Comparison of ENCODE assay signal across 8 mouse cellular contexts in genomic region chr19:5490898-5491708, GRCm38 (mm10). TPM values are rescaled to one million over a fixed set of nuclear protein-coding genes. Genes with fewer than 3 reads are reported as not detected.
A peak's percentile ranks its signal among the peaks of the same experiment; 100 is the strongest.
DNase-seq lines count a peak whose midpoint lies in the region; ATAC-seq and TF ChIP-seq lines count a peak whose summit lies in the region.

No protein-coding gene starts in this region.

- ATAC-seq in embryonic facial prominence, embryonic 12.5 days (ENCODE audit: insufficient number of reproducible peaks, insufficient read depth, low FRiP score, low TSS enrichment), result no peak; the same call in 1 of the 2 replicates
- ATAC-seq in limb, embryonic 13.5 days (ENCODE audit: low FRiP score, low read depth), result 0 out of 2 replicates have a peak, but pooled peaks have one; percentile 6
- ATAC-seq in midbrain, embryonic 15.5 days (replicated peaks), result peak; percentile 45

- peaks cover 25% of the 10 kb centered on the region for H3K4me1 ChIP-seq in embryonic facial prominence, embryonic 12.5 days
- H3K4me1 ChIP-seq in heart, adult 2 months (ENCODE audit: control insufficient read depth, insufficient read depth, low read length), result peaks cover 2% of the 10 kb centered on the region; the same call in 1 of the 2 replicates
- H3K4me1 ChIP-seq in limb, embryonic 13.5 days, result peaks cover 38% of the 10 kb centered on the region
- H3K4me1 ChIP-seq in midbrain, embryonic 15.5 days, result peaks cover 52% of the 10 kb centered on the region
- H3K4me1 ChIP-seq in spleen, adult 2 months (ENCODE audit: control insufficient read depth, insufficient read depth, insufficient read length), result peaks cover 8% of the 10 kb centered on the region; the same call in 1 of the 2 replicates

- TF ChIP-seq EP300 in heart, adult 2 months (IDR thresholded peaks at IDR 0.05; ENCODE audit: insufficient read depth, low read depth, low read length), result peak; percentile 43; the same call in 1 of the 2 replicates

- H3K4me3 ChIP-seq in embryonic facial prominence, embryonic 12.5 days, result peak overlapping the region; percentile 98
- peak overlapping the region; percentile 91 for H3K4me3 ChIP-seq in heart, adult 2 months
- H3K4me3 ChIP-seq in limb, embryonic 13.5 days, result peak overlapping the region; percentile 98
- peak overlapping the region; percentile 83 for H3K4me3 ChIP-seq in midbrain, embryonic 15.5 days
- peak overlapping the region; percentile 72 for H3K4me3 ChIP-seq in spleen, adult 2 months (ENCODE audit: extremely low read depth, insufficient read depth, insufficient read length)

- no peaks in the 10 kb centered on the region for H3K9me3 ChIP-seq in embryonic facial prominence, embryonic 12.5 days
- no peaks in the 10 kb centered on the region for H3K9me3 ChIP-seq in limb, embryonic 13.5 days
- H3K9me3 ChIP-seq in midbrain, embryonic 15.5 days, result no peaks in the 10 kb centered on the region

- peaks cover 41% of the 10 kb centered on the region for H3K36me3 ChIP-seq in embryonic facial prominence, embryonic 12.5 days
- H3K36me3 ChIP-seq in heart, adult 2 months (ENCODE audit: control insufficient read depth, insufficient read depth, low read length), result peaks cover 14% of the 10 kb centered on the region
- H3K36me3 ChIP-seq in limb, embryonic 13.5 days, result peaks cover 49% of the 10 kb centered on the region
- H3K36me3 ChIP-seq in midbrain, embryonic 15.5 days (replicated peaks), result peaks cover 28% of the 10 kb centered on the region
- H3K36me3 ChIP-seq in spleen, adult 2 months (ENCODE audit: control insufficient read depth, insufficient read depth, low read length), result peaks cover 26% of the 10 kb centered on the region

- peak overlapping the region; percentile 78 for H3K4me2 ChIP-seq in embryonic facial prominence, embryonic 12.5 days (replicated peaks)
- peak overlapping the region; percentile 83 for H3K4me2 ChIP-seq in limb, embryonic 13.5 days (replicated peaks)
- peak overlapping the region; percentile 81 for H3K4me2 ChIP-seq in midbrain, embryonic 15.5 days

- DNase-seq in cerebellum, adult 11 months, result peak; percentile 79
- DNase-seq in cerebellum, adult 9-11 months, result no peak
- DNase-seq in heart, adult 2 months, result peak; percentile 91 to 93
- peak; percentile 86 to 89 for DNase-seq in kidney, adult 8-10 months
- DNase-seq in spleen, adult 2 months (ENCODE audit: low read depth in 1 of 2, low spot score in 2 of 2), result peak; percentile 87 to 89

- peak; percentile 94 for TF ChIP-seq POLR2A in heart, adult 2 months (IDR thresholded peaks at IDR 0.05; ENCODE audit: insufficient read depth, low read depth, low read length)
- TF ChIP-seq POLR2A in spleen, adult 2 months (IDR thresholded peaks at IDR 0.05; ENCODE audit: low read depth, low read length), result peak; percentile 30

- H3K9ac ChIP-seq in embryonic facial prominence, embryonic 12.5 days, result peak overlapping the region; percentile 97
- H3K9ac ChIP-seq in heart, adult 2 months (ENCODE audit: low read depth, low read length), result peak overlapping the region; percentile 88
- peak overlapping the region; percentile 97 for H3K9ac ChIP-seq in limb, embryonic 13.5 days
- peak overlapping the region; percentile 88 for H3K9ac ChIP-seq in midbrain, embryonic 15.5 days

- under 1% methylated on average over 59 of the region's 59 CpGs for WGBS in embryonic facial prominence, embryonic 12.5 days
- under 1% methylated on average over 59 of the region's 59 CpGs for WGBS in heart, adult 2 months
- WGBS in limb, embryonic 13.5 days, result under 1% methylated on average over 58 of the region's 59 CpGs
- WGBS in midbrain, embryonic 15.5 days, result under 1% methylated on average over 59 of the region's 59 CpGs
- under 1% methylated on average over 59 of the region's 59 CpGs for WGBS in spleen, adult 2 months

- 0 out of 2 replicates have a peak, but pooled peaks cover 5% of the 10 kb centered on the region for H3K79me2 ChIP-seq in heart, adult 2 months (replicated peaks; ENCODE audit: control insufficient read depth, insufficient read depth, low read length)

- peak overlapping the region; percentile 98 for H3K27ac ChIP-seq in embryonic facial prominence, embryonic 12.5 days
- H3K27ac ChIP-seq in heart, adult 2 months, result peak overlapping the region; percentile 98
- H3K27ac ChIP-seq in limb, embryonic 13.5 days, result peak overlapping the region; percentile 98
- H3K27ac ChIP-seq in midbrain, embryonic 15.5 days, result peak overlapping the region; percentile 96
- H3K27ac ChIP-seq in spleen, adult 2 months (ENCODE audit: insufficient read depth, low read length), result peak overlapping the region; percentile 97

- H3K27me3 ChIP-seq in embryonic facial prominence, embryonic 12.5 days, result no peaks in the 10 kb centered on the region
- no peaks in the 10 kb centered on the region for H3K27me3 ChIP-seq in heart, adult 2 months (ENCODE audit: control insufficient read depth, insufficient read depth, low read length)
- no peaks in the 10 kb centered on the region for H3K27me3 ChIP-seq in limb, embryonic 13.5 days
- no peaks in the 10 kb centered on the region for H3K27me3 ChIP-seq in midbrain, embryonic 15.5 days (replicated peaks)
- H3K27me3 ChIP-seq in spleen, adult 2 months (ENCODE audit: control insufficient read depth, insufficient read depth, low read length), result no peaks in the 10 kb centered on the region

- no peak for TF ChIP-seq CTCF in heart, adult 2 months (IDR thresholded peaks at IDR 0.05)
- no peak for TF ChIP-seq CTCF in spleen, adult 2 months (IDR thresholded peaks at IDR 0.05; ENCODE audit: extremely low read depth, insufficient read depth, insufficient read length, insufficient replicate concordance)

- intact Hi-C loops in heart, adult 2 months (cut with DNase I), result loop anchor here (2.0 kb wide), 1 partner anchor 20 kb away; the partner anchor contains the start of gene Snx32

RNA-seq across cellular contexts. Expression of gene Cfl1, which starts 0.8 kb away (rescaled TPM):
- polyA plus RNA-seq in embryonic facial prominence, embryonic 12.5 days (2016; fragmentation: Nextera tagmentation; extraction: Ambion mirVana), result 2,582 and 2,586 TPM in 2 replicates
- 100 to 1,000 TPM; 169 to 194 TPM for total RNA-seq in heart, adult 2 months (2021)
- 160 and 206 TPM in 2 replicates for polyA plus RNA-seq in heart, adult 2 months (2012; rRNA removed)
- 2,537 and 2,628 TPM in 2 replicates for polyA plus RNA-seq in limb, embryonic 13.5 days (2015; fragmentation: Nextera tagmentation; extraction: Ambion mirVana)
- polyA plus RNA-seq in midbrain, embryonic 15.5 days (2015; fragmentation: Nextera tagmentation; extraction: Ambion mirVana), result 3,624 and 3,631 TPM in 2 replicates
- 427 and 734 TPM in 2 replicates for polyA plus RNA-seq in spleen, adult 2 months (2012; rRNA removed)

RNA-seq across cellular contexts. Expression of gene Mus81, which starts 2.9 kb away (rescaled TPM):
- 44.1 and 46.6 TPM in 2 replicates for polyA plus RNA-seq in embryonic facial prominence, embryonic 12.5 days (2016; fragmentation: Nextera tagmentation; extraction: Ambion mirVana)
- 10 to 100 TPM; 18.6 to 21.6 TPM for total RNA-seq in heart, adult 2 months (2021)
- polyA plus RNA-seq in heart, adult 2 months (2012; rRNA removed), result 36.4 and 38.6 TPM in 2 replicates
- 40.5 and 42.8 TPM in 2 replicates for polyA plus RNA-seq in limb, embryonic 13.5 days (2015; fragmentation: Nextera tagmentation; extraction: Ambion mirVana)
- 54.3 and 60.2 TPM in 2 replicates for polyA plus RNA-seq in midbrain, embryonic 15.5 days (2015; fragmentation: Nextera tagmentation; extraction: Ambion mirVana)
- polyA plus RNA-seq in spleen, adult 2 months (2012; rRNA removed), result 41.5 and 53.9 TPM in 2 replicates

RNA-seq across cellular contexts. Expression of gene 1700020D05Rik, which starts 12.5 kb away (rescaled TPM):
- 0.15 TPM in 1 of 2 replicates, not detected in the other for polyA plus RNA-seq in embryonic facial prominence, embryonic 12.5 days (2016; fragmentation: Nextera tagmentation; extraction: Ambion mirVana)
- total RNA-seq in heart, adult 2 months (2021), result under 1 TPM; 0.82 to 0.89 TPM
- 0.70 and 0.85 TPM in 2 replicates for polyA plus RNA-seq in heart, adult 2 months (2012; rRNA removed)
- not detected in 2 replicates for polyA plus RNA-seq in limb, embryonic 13.5 days (2015; fragmentation: Nextera tagmentation; extraction: Ambion mirVana)
- 0.17 TPM in 1 of 2 replicates, not detected in the other for polyA plus RNA-seq in midbrain, embryonic 15.5 days (2015; fragmentation: Nextera tagmentation; extraction: Ambion mirVana)
- polyA plus RNA-seq in spleen, adult 2 months (2012; rRNA removed), result 0.77 and 1.5 TPM in 2 replicates

RNA-seq across cellular contexts. Expression of gene Efemp2, which starts 17.3 kb away (rescaled TPM):
- polyA plus RNA-seq in embryonic facial prominence, embryonic 12.5 days (2016; fragmentation: Nextera tagmentation; extraction: Ambion mirVana), result 145 TPM in 2 replicates
- total RNA-seq in heart, adult 2 months (2021), result 10 to 100 TPM in 1 of 2 experiments, 1 to 10 TPM in 1; 8.2 to 10.3 TPM
- 33.6 and 36.3 TPM in 2 replicates for polyA plus RNA-seq in heart, adult 2 months (2012; rRNA removed)
- 209 and 216 TPM in 2 replicates for polyA plus RNA-seq in limb, embryonic 13.5 days (2015; fragmentation: Nextera tagmentation; extraction: Ambion mirVana)
- 41.3 and 45.9 TPM in 2 replicates for polyA plus RNA-seq in midbrain, embryonic 15.5 days (2015; fragmentation: Nextera tagmentation; extraction: Ambion mirVana)
- 21.7 and 29.4 TPM in 2 replicates for polyA plus RNA-seq in spleen, adult 2 months (2012; rRNA removed)

RNA-seq across cellular contexts. Expression of gene Snx32, which starts 19.2 kb away (rescaled TPM):
- 11.9 and 15.2 TPM in 2 replicates for polyA plus RNA-seq in embryonic facial prominence, embryonic 12.5 days (2016; fragmentation: Nextera tagmentation; extraction: Ambion mirVana)
- 1 to 10 TPM; 3.9 to 5.2 TPM for total RNA-seq in heart, adult 2 months (2021)
- polyA plus RNA-seq in heart, adult 2 months (2012; rRNA removed), result 11.4 and 13.0 TPM in 2 replicates
- polyA plus RNA-seq in limb, embryonic 13.5 days (2015; fragmentation: Nextera tagmentation; extraction: Ambion mirVana), result 12.1 and 13.4 TPM in 2 replicates
- polyA plus RNA-seq in midbrain, embryonic 15.5 days (2015; fragmentation: Nextera tagmentation; extraction: Ambion mirVana), result 106 and 111 TPM in 2 replicates
- polyA plus RNA-seq in spleen, adult 2 months (2012; rRNA removed), result 10.8 and 12.2 TPM in 2 replicates
